Mouse (Mus musculus): ENCODE results near the gene Stx1a.

GRCm38 (mm10) chr5:134974294-134974693 lies 49.0 kb upstream of the Stx1a start:
- TF ChIP-seq CTCF (IDR thresholded peaks at IDR 0.05; ENCODE audit: borderline replicate concordance, insufficient read depth, low read depth, low read length) (no peak), POLR2A (IDR thresholded peaks at IDR 0.05; ENCODE audit: borderline replicate concordance, insufficient read depth, low read length) (no peak)
